Mouse (Mus musculus): ENCODE measurements around the gene Epha6. TPM values are rescaled to one million over a fixed set of nuclear protein-coding genes. Genes with fewer than 3 reads are reported as not detected.

The Epha6 gene
- not detected in 2 replicates for polyA plus RNA-seq (2012; rRNA removed)

GRCm38 (mm10) chr16:60605061-60605831 is at the start of gene Epha6:
Gene Epha6 (minus strand): TSS chr16:60605531.
- 2% methylated on average over 44 of the region's 45 CpGs for WGBS
- no peak for DNase-seq

DNA sequence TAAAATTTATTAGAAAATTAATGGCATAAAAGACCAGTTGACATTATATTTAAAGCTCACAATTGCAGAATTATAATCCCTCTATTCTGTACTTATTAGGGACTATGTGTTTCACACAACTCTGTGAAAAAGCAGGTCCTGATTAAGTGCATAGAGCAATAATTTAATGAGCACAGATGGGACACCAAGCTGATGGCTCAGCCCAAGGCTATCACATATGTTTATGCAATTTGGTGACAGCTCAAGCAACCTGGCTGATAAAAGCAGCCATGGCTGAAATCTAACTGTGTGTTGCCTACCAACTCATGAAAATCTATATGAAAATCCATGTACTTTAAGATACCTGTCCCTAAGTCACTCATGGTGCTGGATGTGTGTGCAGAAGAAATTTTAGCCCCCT is 46.4 kb upstream of the Epha6 start:
- Histone ChIP-seq H3K4me1 (ENCODE audit: control insufficient read depth, insufficient read depth, low read length) (no peaks in the 10 kb centered on the region), H3K4me3 (replicated peaks; ENCODE audit: extremely low read depth, low read depth, low read length) (no peak overlapping the region)
- DNase-seq: no peak
- TF ChIP-seq POLR2A (IDR thresholded peaks at IDR 0.05; ENCODE audit: borderline replicate concordance, extremely low read depth, low read depth, low read length) (no peak), CTCF (IDR thresholded peaks at IDR 0.05; ENCODE audit: insufficient read depth, low read length) (no peak)

More at GRCm38 (mm10) chr16:60605061-60605831, at the start of gene Epha6:
- Histone ChIP-seq H3K4me3 (replicated peaks; ENCODE audit: extremely low read depth, low read depth, low read length) (no peak within 1 kb of the TSS), H3K4me1 (ENCODE audit: control insufficient read depth, insufficient read depth, low read length) (no peaks in the 10 kb centered on the region)
- TF ChIP-seq POLR2A (IDR thresholded peaks at IDR 0.05; ENCODE audit: borderline replicate concordance, extremely low read depth, low read depth, low read length): no peak
- TF ChIP-seq CTCF (IDR thresholded peaks at IDR 0.05; ENCODE audit: insufficient read depth, low read length): no peak

- Histone ChIP-seq H3K4me3 (replicated peaks; ENCODE audit: extremely low read depth, low read depth, low read length) (no peak overlapping the region), H3K4me1 (ENCODE audit: control insufficient read depth, insufficient read depth, low read length) (no peaks in the 10 kb centered on the region)
- no peak for DNase-seq
- TF ChIP-seq CTCF (IDR thresholded peaks at IDR 0.05; ENCODE audit: insufficient read depth, low read length) (no peak), POLR2A (IDR thresholded peaks at IDR 0.05; ENCODE audit: borderline replicate concordance, extremely low read depth, low read depth, low read length) (no peak)
Observed at GRCm38 (mm10) chr16:60628091-60628490, 22.8 kb upstream of the Epha6 start.

GRCm38 (mm10) chr16:60605832-60606583 is 677 bp upstream of the Epha6 start:
- Histone ChIP-seq H3K4me1 (ENCODE audit: control insufficient read depth, insufficient read depth, low read length) (no peaks in the 10 kb centered on the region), H3K4me3 (replicated peaks; ENCODE audit: extremely low read depth, low read depth, low read length) (no peak overlapping the region)
- TF ChIP-seq CTCF (IDR thresholded peaks at IDR 0.05; ENCODE audit: insufficient read depth, low read length) (no peak), POLR2A (IDR thresholded peaks at IDR 0.05; ENCODE audit: borderline replicate concordance, extremely low read depth, low read depth, low read length) (no peak)
- WGBS: 2% methylated on average over 38 of the region's 38 CpGs
- DNase-seq: no peak

- WGBS: 2% methylated on average over 10 of the region's 10 CpGs
- H3K4me1 ChIP-seq (ENCODE audit: control insufficient read depth, insufficient read depth, low read length): no peaks in the 10 kb centered on the region
- TF ChIP-seq POLR2A (IDR thresholded peaks at IDR 0.05; ENCODE audit: borderline replicate concordance, extremely low read depth, low read depth, low read length) (no peak), CTCF (IDR thresholded peaks at IDR 0.05; ENCODE audit: insufficient read depth, low read length) (no peak)
- DNase-seq: no peak
- no peak overlapping the region for H3K4me3 ChIP-seq (replicated peaks; ENCODE audit: extremely low read depth, low read depth, low read length)
Observed at GRCm38 (mm10) chr16:60604613-60605012, 718 bp downstream of the Epha6 start.

DNA sequence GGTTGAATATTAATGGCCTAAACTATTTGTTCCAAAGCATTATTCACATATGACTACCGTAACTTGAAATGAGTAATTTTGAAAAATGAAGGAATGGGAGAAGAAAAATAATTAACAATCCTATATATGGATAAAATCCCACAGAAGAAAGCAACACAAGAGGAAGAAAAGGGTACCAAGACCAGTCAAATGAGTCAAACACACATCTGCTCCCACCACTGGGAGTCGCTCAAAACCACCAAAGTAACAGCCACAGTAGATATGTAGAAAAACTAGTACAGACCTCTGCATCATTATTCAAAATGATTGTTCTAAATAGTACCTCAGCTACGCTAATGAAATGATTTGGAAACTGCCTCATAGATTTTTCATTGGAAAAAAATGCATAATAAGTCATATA is 20.0 kb downstream of the Epha6 start:
- TF ChIP-seq POLR2A (IDR thresholded peaks at IDR 0.05; ENCODE audit: borderline replicate concordance, extremely low read depth, low read depth, low read length) (no peak), CTCF (IDR thresholded peaks at IDR 0.05; ENCODE audit: insufficient read depth, low read length) (no peak)
- 80% methylated on average over 3 of the region's 3 CpGs for WGBS
- Histone ChIP-seq H3K4me1 (ENCODE audit: control insufficient read depth, insufficient read depth, low read length) (no peaks in the 10 kb centered on the region), H3K4me3 (replicated peaks; ENCODE audit: extremely low read depth, low read depth, low read length) (no peak overlapping the region)
- no peak for DNase-seq

DNA sequence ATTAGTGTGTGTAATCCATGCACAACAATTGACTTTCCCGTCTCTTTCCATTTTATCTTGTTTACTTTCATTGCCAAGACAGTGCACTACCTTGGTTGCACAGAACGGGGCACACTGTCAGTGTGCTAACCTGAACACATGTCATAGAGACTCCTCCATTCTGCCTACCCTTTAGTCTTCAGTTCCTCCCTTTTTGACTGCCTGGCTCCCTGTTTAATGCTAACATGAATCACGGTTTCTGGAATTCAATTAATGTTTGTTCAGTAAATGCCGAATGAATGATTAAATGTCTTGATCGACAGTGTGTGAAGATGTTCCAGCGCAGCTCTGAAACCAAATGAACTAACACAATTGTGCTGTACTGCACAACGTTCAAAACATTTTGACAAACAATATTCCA is 20.6 kb downstream of the Epha6 start:
- Histone ChIP-seq H3K4me1 (ENCODE audit: control insufficient read depth, insufficient read depth, low read length) (no peaks in the 10 kb centered on the region), H3K4me3 (replicated peaks; ENCODE audit: extremely low read depth, low read depth, low read length) (no peak overlapping the region)
- no peak for TF ChIP-seq CTCF (IDR thresholded peaks at IDR 0.05; ENCODE audit: insufficient read depth, low read length)
- TF ChIP-seq POLR2A (IDR thresholded peaks at IDR 0.05; ENCODE audit: borderline replicate concordance, extremely low read depth, low read depth, low read length): no peak
- no peak for DNase-seq
- 80% methylated on average over 7 of the region's 7 CpGs for WGBS

DNA sequence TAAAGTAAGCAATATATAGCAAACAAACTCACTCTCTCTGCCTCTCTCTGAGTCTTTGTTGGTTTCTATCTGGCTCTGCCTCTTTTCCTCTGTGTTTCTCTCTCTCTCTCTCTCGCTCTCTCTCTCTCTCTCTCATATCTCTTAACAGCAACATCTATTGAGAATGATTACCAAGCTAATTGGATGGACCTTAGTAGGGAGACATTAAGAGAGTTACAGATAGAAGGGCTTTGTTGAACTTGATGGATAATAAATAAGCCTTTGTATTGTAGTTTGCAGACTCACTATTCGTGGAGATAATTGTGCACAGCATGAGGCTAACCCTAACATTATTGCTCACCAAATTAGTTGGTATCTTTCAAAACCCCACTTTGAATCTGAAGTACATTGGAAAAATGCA is 34.8 kb downstream of the Epha6 start:
- WGBS: 61% methylated on average over 2 of the region's 2 CpGs

GRCm38 (mm10) chr16:60544385-60544784 is 60.9 kb downstream of the Epha6 start:
- 35% methylated on average over 4 of the region's 4 CpGs for WGBS
- DNase-seq: no peak
- no peak for TF ChIP-seq CTCF (IDR thresholded peaks at IDR 0.05; ENCODE audit: insufficient read depth, low read length)
- Histone ChIP-seq H3K4me1 (ENCODE audit: control insufficient read depth, insufficient read depth, low read length) (no peaks in the 10 kb centered on the region), H3K4me3 (replicated peaks; ENCODE audit: extremely low read depth, low read depth, low read length) (no peak overlapping the region)

More for the DNA sequence above, 34.8 kb downstream of the Epha6 start:
- no peaks in the 10 kb centered on the region for H3K4me1 ChIP-seq (ENCODE audit: control insufficient read depth, insufficient read depth, low read length)
- no peak for TF ChIP-seq POLR2A (IDR thresholded peaks at IDR 0.05; ENCODE audit: borderline replicate concordance, extremely low read depth, low read depth, low read length)
- TF ChIP-seq CTCF (IDR thresholded peaks at IDR 0.05; ENCODE audit: insufficient read depth, low read length): no peak
- H3K4me3 ChIP-seq (replicated peaks; ENCODE audit: extremely low read depth, low read depth, low read length): no peak overlapping the region
- DNase-seq: no peak

GRCm38 (mm10) chr16:60538233-60538632 is 67.1 kb downstream of the Epha6 start:
- no peak for DNase-seq
- Histone ChIP-seq H3K4me3 (replicated peaks; ENCODE audit: extremely low read depth, low read depth, low read length) (no peak overlapping the region), H3K4me1 (ENCODE audit: control insufficient read depth, insufficient read depth, low read length) (no peaks in the 10 kb centered on the region)
- TF ChIP-seq POLR2A (IDR thresholded peaks at IDR 0.05; ENCODE audit: borderline replicate concordance, extremely low read depth, low read depth, low read length) (no peak), CTCF (IDR thresholded peaks at IDR 0.05; ENCODE audit: insufficient read depth, low read length) (no peak)

Data from lung, adult 2 months (tissue).